Mouse (Mus musculus): ENCODE results near the gene Rps15.

Gene Rps15

DNA sequence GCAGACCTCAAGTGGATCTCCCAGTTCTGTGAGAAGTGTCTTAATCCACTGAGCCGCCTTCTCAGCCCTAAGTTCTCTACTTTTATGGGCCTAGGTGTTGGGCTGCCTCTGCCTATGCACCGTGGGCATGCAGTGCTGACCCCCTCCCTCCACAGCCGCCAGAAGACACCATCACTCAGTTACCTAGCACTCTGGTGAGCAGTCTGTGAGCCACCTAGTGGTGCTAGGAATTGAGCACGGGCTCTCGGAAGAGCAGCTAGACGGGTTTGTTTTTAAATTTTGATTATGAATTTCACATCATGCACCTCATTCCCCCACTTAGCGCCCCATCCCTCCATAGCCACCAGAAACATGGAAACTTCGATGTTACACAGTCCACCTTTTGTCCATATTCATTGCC is 3.6 kb upstream of the Rps15 start:
- no peak for DNase-seq (ENCODE audit: low spot score in 2 of 2)

DNA sequence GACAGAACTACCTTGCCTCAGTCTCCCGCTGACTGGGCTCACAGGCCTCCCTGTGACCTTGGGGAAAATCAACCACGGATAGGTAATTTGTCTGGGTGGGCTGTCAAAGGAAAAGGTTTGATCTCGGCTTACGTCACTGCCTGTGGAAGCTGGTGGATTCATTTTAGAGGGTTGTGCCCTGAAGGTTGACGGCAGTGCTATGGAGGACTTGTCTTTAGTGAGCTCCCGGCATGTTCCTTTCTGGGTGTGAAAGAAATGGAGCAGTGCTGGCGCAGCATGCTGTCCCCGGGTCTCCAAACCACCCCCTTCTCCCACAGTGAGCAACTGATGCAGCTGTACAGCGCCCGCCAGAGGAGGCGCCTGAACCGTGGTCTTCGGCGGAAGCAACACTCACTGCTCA is 1.1 kb downstream of the Rps15 start:
- DNase-seq (ENCODE audit: low spot score in 2 of 2): no peak

DNA sequence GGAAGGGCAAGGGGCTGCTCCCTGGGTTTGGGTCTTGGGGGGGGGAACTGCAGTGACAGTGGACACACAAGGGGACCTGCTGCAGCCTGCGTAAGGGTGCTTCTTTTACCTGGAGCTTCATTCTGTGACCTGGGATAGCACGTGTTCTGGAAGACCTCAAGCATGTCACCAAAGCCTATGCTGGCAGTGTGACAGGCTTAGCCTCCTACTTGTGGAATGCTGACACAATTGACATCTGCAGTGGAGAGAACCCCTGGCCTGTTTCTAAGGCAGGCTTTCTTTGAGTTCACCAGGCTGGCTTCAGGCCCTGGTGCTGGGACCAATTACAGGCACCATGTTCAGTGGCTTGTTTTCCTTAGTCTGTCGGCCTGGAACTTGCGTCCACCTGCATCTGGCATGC is 2.1 kb downstream of the Rps15 start:
- no peak for DNase-seq (ENCODE audit: low spot score in 2 of 2)

DNA sequence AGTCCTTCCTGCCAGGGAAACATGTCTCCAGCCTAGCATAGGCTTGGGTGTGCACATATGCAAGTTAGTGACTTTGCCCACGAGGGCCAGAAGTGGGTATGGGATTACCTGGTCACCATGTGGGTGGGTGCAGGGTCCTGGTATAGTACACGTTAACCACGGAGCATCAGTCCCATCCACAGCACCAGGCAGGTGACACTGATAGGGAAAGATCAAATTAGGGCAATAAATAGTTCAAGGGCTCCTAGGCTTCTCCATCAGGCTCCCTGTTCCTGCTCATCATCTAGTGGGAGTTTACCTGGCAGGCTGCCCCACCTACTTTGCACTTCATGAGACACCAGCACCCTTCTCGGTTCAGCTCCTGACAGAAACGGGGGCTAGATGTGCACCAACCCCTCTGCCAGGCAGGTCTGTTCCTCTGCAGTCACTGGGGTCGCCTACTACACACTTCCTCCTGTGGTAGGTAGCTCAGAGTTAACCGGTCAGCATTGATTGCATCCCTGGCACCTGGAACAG is 2.6 kb downstream of the Rps15 start:
- DNase-seq (ENCODE audit: low spot score in 2 of 2): no peak

DNA sequence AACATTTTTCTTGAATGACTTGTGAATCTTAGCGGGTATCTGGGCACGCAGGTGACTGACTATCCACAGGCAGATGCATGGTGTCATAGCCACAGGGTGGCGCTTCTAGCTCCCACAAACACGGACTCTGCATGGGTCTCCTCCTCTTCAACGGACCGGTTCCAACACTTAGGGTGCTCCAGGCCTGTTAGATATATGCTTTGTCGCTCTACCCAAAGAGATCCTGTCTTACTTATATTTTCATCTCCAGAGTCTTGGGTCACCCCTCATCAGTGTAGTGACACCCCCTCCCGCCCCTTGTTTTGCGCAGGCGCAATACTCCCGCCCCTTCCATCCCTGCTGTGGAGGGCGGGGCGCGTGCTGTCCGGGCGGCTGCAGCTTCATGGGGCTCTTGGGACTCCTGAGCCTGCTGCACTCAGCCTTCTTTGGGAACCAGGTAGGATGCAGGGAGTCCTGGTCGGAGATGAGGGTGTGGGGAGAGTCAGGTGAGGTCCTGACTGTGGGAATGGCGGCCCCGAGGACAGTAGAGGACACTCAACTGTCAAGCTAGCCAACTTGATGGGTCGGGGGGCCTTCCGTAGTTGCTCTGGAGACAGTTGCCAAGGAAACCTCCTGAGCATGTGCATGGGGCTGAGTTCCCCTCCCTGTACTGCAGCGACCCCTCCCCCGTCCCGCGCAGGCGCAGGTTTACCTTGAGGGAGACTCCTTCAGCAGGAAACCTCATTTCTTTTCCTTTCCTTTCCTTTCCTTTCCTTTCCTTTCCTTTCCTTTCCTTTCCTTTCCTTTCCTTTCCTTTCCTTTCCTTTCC is 3.6 kb downstream of the Rps15 start, which contains the start of gene Apc2:
Apc2 (plus strand) TSS at position 360 of the 808 bp plus-strand sequence.
- peak; percentile 63 to 70 for DNase-seq (ENCODE audit: low spot score in 2 of 2)

DNA sequence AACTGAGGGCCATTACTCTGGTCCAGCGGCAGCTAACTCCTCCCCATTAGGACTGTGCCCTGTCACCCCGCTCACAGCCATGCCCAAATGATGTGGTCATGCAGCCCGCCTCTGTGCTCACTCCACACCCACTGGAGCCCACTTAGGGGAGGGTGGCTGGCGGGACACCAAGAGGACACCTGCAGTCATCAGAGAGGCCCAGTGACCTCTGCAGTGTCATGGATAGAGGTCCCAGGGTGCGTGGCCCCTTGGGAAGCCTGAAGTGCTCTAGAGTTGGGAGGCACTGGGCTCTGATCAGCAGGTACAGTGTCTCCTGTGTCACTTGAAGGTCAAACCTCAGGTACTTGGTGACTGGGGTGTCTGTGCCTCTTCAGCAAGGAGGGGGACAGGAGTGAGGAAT is 4.6 kb downstream of the Rps15 start:
- DNase-seq (ENCODE audit: low spot score in 2 of 2): no peak

DNA sequence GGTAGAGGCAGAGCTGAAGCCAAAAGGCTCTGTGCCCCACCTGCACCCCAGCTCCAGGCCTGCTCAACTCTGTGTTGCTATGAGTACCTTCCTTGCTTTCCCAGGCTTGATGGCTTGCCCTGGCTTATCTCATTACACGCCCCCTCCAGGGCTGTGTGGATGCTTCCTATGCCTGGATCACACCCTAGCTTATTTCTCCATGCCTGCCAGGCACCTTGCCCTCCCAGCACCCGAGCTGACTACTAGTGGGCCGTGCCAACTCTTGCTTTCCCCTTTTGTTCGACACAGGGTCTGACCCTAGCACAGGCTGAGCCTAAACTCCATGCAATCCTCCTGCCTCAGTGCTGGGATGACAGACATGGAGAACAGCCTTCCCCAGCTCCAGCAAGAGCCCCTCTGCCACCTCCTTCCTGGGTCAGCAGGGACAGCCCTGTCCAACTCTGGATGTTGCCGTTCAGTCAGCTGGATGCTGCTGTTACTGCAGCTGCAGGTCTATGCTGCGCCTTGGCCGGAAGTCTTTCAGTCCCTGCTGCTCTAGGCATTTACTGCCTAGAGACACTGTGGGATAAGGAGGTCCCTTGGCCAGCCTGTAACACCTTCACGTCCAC is 5.4 kb downstream of the Rps15 start:
- no peak for DNase-seq (ENCODE audit: low spot score in 2 of 2)

DNA sequence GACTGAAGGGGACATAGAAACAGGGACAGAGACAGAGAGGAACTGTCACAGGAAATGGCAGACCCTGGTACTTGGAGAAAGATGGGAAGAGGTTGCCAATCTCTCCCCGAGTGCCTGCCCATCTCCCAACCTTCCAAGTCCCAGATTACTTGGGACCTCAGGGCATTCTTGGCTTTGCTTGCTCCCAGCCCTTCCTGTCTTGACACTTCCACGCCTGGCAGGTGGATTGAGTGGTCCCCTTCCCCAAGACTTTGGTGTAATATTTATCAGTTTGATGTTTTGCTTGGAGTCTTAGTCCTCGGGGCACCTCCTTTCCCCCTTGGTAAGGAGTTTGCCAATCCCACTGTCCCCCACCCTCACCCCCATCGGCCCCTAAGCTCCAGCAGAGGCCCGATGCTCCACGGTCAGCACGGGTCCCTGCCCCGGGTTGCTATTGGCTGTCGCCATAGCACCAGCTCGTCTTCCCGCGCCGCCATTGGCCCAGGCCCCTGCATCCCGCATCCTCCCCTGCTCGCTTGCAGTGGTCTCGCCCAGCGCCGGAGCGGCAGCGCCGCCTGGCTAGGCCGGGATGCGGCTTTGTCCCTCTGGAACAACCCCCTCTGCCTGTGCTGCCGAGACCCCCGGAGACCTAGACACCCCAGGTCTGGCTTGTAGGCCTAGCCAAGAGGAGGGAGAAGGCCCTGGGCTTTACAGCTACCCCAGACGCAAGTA is 6.5 kb downstream of the Rps15 start:
- DNase-seq (ENCODE audit: low spot score in 2 of 2): no peak

DNA sequence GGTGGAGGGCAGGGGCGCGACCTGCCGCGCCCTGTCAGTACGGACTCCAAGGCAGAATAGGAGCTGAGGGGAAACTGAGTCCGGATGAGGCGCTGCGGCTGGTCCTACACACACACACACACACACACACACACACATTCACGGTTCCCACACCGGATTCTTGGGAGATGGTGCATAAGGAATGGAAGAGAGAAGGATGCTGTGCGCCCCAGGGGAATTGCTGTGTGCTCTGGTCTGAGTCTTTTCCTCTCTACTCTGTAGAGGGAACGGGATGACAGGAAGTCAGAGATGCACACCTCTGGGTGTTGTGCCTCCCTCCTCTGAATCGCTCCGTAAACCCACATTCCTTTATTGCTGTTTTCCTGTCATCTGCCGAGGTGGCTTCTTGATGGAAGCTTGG is 7.0 kb downstream of the Rps15 start:
- DNase-seq (ENCODE audit: low spot score in 2 of 2): no peak

DNA sequence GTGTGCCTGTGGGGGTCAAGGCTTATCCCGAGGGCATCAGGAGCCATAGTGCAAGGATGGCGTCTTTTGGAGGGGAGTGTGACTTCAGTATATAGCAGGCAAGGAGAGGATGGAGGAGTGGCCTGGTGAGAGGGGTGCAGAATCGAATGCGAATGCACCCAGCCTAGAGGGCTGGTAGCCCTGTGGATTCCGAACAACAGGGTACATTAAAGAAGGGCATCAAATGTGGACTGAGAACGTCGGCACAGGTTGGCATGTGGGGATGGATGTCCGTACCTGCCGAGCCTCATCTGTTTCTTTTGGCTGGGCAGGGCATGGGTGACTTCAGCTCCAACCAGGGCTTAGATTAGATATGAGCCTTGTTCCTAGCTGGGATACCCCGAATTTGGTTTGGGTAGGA is 7.6 kb downstream of the Rps15 start:
- DNase-seq (ENCODE audit: low spot score in 2 of 2): no peak

DNA sequence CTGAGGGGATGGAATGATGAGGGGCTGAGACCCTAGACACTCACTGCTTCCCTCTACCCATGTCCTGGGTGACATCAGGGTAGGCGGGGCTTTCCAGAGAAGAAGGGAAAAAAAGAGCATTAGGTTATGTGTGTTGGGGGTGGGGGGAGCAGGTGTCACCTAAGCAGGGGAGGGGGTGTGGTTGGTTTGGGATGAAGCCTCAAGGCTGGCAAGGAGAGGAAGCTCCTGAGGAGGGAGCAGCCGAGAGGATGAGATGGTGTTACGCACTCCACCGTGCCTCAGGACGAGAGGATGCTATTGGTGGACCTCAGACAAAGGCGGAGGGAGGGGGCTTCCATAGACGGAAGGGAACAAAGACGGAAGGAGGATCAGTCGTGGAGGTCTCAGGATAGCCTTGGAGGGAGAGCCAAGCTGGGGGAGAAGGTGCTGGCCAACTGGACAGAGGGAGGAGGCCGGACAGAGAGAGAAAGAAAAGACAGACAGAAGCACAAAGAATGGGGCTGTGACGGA is 8.5 kb downstream of the Rps15 start:
- DNase-seq (ENCODE audit: low spot score in 2 of 2): no peak

DNA sequence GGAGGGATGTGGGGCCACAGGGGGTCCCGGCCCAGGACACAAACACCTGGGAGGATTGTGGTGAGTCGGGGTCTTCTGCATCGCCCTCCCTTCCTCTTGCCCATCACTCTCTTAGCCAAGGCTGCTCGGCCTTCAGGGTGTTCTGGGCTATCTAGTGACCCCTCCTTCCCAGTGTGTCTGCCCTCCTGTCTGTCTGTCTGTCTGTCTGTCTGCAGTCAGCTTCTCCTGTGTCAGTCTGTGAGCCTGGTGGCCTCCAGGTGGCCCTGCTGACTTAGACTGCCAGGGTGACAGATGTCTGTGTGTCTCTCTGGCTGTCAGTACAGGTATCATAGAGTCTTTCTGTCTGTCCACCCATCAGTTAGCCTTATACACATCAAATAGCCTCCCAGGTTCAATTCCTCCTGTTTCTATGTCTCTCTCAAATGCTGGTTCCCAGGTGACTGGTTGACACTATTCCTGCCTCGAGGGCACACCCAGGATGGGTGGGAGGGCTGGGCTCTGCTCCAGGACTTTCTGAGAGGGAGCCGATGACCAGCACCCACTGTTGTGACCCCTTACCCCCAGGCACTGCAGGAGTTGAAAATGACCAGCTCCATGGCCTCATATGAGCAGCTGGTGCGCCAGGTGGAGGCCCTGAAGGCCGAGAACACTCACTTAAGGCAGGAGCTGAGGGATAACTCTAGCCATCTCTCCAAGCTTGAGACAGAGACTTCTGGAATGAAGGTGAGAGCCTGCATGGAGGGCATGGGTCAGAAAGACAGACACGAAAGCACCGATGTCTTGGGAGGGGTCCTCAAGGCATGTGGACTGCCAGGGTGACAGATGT is 9.2 kb downstream of the Rps15 start:
- no peak for DNase-seq (ENCODE audit: low spot score in 2 of 2)

DNA sequence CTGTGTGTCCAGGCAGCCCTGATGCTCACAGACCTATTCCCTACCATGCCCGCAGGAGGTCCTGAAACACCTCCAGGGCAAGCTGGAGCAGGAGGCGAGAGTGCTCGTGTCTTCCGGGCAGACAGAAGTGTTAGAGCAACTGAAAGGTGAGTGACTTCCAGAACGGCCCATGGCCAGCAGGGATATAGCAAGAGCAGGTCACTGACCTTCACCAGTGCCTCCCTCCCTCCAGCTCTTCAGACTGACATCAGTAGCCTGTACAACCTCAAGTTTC is 9.8 kb downstream of the Rps15 start:
- no peak for DNase-seq (ENCODE audit: low spot score in 2 of 2)

DNA sequence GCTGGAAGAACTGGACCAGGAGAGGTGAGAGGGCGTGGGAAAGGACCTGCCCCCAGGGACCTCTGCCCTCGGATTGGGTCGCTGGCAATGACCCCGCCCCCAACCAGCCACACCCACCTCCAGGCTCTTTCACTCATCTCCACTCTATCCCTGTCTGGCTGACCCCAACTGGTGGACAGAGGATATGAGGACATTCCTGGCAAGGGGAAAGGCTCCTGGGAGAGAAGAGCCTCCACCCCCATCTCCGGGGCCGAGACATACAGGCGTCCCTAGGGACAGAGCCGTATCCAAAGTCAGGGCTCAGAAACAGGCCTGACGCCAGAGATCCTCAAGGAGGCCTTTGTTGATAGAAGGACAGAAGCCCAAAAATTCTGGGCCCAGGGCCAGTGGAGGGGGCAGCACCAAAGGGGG is 10.2 kb downstream of the Rps15 start:
- DNase-seq (ENCODE audit: low spot score in 2 of 2): peak; percentile 30 to 79

DNA sequence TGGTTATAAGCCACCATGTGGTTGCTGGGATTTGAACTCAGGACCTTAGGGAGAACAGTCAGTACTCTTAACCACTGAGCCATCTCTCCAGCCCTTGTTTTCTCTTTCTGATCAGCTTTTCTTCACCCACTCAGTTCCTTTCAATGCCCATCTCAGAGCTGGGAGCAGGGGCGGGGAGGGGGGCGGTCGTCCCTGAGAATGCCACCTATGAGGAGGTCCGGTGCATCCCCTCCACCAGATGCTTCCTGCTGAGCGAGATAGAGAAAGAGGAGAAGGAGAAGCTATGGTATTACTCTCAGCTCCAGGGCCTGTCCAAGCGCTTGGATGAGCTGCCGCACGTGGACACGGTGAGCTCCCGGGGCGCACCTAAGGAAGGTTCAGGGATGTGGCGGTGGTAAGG is 12.2 kb downstream of the Rps15 start:
- DNase-seq (ENCODE audit: low spot score in 2 of 2): no peak

DNA sequence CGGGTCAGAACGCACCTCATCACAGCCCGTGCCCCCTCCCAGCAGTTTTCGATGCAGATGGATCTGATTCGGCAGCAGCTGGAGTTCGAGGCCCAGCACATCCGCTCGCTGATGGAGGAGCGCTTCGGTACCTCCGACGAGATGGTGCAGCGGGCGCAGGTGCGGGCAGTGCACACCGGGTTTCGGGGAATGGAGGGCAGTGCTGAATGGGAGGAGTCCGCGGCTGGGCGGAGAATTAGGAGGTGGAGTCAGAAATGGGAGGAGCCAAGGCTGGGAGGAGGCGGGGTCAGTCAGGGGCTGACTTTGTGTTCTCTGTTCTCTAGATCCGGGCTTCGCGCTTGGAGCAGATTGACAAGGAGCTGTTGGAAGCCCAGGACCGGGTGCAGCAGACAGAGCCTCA is 12.6 kb downstream of the Rps15 start:
- DNase-seq (ENCODE audit: low spot score in 2 of 2): no peak

DNA sequence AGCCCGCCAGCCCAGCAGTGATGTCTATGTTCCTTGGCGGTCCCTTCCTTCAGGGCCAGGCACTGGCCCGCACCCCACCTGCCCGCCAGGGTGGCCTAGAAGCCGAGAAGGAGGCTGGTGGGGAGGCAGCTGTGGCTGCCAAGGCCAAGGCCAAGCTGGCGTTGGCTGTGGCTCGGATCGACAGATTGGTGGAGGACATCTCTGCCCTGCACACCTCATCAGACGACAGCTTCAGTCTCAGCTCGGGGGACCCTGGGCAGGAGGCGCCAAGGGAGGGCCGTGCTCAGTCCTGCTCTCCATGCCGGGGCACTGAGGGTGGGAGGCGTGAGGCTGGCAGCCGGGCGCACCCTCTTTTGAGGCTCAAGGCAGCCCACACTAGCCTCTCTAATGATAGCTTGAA is 19.3 kb downstream of the Rps15 start:
- DNase-seq (ENCODE audit: low spot score in 2 of 2): no peak

DNA sequence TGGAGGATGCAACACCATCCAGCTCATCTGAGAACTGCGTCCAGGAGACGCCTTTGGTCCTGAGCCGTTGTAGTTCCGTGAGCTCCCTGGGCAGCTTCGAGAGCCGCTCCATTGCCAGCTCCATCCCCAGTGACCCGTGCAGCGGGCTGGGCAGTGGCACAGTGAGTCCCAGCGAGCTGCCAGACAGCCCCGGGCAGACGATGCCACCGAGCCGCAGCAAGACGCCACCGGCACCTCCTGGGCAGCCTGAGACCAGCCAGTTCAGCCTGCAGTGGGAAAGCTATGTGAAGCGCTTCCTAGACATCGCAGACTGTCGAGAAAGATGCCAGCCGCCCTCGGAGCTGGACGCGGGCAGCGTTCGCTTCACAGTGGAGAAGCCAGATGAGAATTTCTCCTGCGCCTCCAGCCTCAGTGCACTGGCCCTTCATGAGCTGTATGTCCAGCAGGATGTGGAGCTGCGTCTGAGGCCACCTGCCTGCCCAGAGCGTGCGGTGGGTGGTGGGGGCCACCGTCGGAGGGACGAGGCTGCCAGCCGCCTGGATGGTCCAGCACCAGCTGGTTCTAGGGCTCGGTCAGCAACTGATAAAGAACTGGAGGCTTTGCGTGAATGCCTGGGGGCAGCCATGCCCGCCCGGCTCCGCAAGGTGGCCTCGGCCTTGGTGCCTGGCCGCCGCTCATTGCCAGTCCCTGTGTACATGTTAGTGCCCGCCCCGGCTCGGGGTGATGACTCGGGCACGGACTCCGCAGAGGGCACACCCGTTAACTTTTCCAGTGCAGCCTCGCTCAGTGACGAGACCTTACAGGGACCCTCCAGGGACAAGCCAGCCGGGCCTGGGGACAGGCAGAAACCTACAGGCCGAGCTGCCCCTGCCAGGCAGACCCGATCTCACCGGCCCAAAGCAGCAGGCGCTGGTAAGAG is 20.6 kb downstream of the Rps15 start:
- no peak for DNase-seq (ENCODE audit: low spot score in 2 of 2)

DNA sequence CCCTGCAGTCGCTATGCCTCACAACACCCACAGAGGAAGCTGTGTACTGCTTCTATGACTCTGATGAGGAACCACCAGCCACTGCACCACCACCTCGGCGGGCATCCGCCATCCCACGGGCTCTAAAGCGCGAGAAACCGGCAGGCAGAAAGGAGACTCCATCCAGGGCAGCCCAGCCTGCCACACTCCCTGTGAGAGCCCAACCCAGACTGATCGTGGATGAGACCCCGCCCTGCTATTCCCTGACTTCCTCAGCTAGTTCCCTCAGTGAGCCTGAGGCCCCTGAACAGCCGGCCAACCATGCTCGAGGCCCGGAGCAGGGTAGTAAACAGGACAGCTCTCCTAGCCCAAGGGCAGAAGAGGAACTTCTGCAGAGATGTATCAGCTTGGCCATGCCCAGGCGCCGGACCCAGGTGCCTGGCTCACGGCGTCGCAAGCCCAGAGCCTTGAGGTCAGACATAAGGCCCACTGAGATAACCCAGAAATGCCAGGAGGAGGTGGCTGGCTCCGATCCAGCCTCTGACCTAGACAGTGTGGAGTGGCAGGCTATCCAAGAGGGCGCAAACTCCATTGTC is 21.5 kb downstream of the Rps15 start:
- no peak for DNase-seq (ENCODE audit: low spot score in 2 of 2)

DNA sequence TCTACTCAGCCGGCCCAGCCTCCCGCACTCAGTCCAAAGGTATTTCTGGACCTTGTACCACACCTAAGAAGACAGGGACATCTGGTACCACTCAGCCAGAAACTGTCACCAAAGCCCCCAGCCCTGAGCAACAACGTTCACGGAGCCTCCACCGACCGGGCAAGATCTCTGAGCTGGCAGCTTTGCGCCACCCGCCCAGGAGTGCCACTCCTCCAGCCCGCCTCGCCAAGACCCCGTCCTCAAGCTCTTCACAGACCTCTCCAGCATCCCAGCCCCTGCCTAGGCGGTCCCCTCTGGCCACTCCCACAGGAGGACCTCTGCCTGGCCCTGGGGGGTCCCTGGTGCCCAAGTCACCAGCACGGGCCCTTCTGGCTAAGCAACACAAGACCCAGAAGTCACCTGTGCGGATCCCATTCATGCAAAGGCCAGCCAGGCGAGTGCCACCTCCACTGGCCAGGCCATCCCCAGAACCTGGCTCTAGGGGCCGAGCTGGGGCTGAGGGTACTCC is 22.3 kb downstream of the Rps15 start:
- DNase-seq (ENCODE audit: low spot score in 2 of 2): no peak
